Mouse (Mus musculus) myocyte (in vitro differentiated cells): ENCODE results near the gene Lpp.

Experiments
- CEBPB ChIP-seq: IDR thresholded peaks from 2 replicates; pipeline ENCODE4 v1.6.1; 2011; ENCODE audit warnings: mild to moderate bottlenecking, moderate library complexity; ENCODE audit not compliant: poor library complexity, insufficient read depth, severe bottlenecking
- E2F4 ChIP-seq: IDR thresholded peaks from one replicate; pipeline ENCODE4 v1.6.1; 2011; ENCODE audit warnings: mild to moderate bottlenecking, control low read depth, moderate library complexity; ENCODE audit not compliant: insufficient read depth
- MAX ChIP-seq: IDR thresholded peaks from one replicate; pipeline ENCODE4 v1.6.1; 2011; ENCODE audit warnings: low read depth, mild to moderate bottlenecking, control low read depth
- MYOD1 ChIP-seq, 3 experiments: IDR thresholded peaks; one replicate each; pipeline ENCODE4 v1.6.1; 2011; ENCODE audit warnings: control low read depth in 2 of 3, low read depth in 2 of 3, mild to moderate bottlenecking in 2 of 3, moderate library complexity in 1 of 3; ENCODE audit not compliant: insufficient read length in 2 of 3, control insufficient read depth in 1 of 3
- MYOG ChIP-seq, 3 experiments: IDR thresholded peaks; one replicate each; pipeline ENCODE4 v1.6.1; 2011; ENCODE audit warnings: control low read depth in 2 of 3, low read depth in 2 of 3, mild to moderate bottlenecking in 2 of 3; ENCODE audit not compliant: insufficient read length in 2 of 3, control insufficient read depth in 1 of 3, insufficient read depth in 1 of 3
- POLR2A ChIP-seq: IDR thresholded peaks from one replicate; pipeline ENCODE4 v1.6.1; 2011; ENCODE audit warnings: low read depth, mild to moderate bottlenecking, control low read depth, moderate library complexity; ENCODE audit not compliant: insufficient read length
- POLR2AphosphoS2 ChIP-seq: IDR thresholded peaks from one replicate; pipeline ENCODE4 v1.6.1; 2011; ENCODE audit warnings: low read depth, control low read depth; ENCODE audit not compliant: insufficient read length
- TCF12 ChIP-seq: IDR thresholded peaks from one replicate; pipeline ENCODE4 v1.6.1; 2011; ENCODE audit warnings: mild to moderate bottlenecking, control low read depth; ENCODE audit not compliant: poor library complexity, insufficient read depth, severe bottlenecking
- USF1 ChIP-seq: IDR thresholded peaks from one replicate; pipeline ENCODE4 v1.6.1; 2011; ENCODE audit warnings: low read depth, mild to moderate bottlenecking, control low read depth, moderate library complexity

GRCm38 (mm10) chr16:24400776-24401175 lies 7.5 kb downstream of the Lpp start:
- TF ChIP-seq MYOG (IDR thresholded peaks at IDR 0.05; ENCODE audit: control insufficient read depth in 1 of 3, insufficient read depth in 1 of 3, insufficient read length in 2 of 3, low read depth in 2 of 3) (no peak), E2F4 (no peak), USF1 (no peak), CEBPB (no peak), TCF12 (no peak), POLR2A (no peak), MYOD1 (IDR thresholded peaks at IDR 0.05; ENCODE audit: control insufficient read depth in 1 of 3, insufficient read length in 2 of 3, low read depth in 2 of 3) (no peak), POLR2AphosphoS2 (no peak), MAX (no peak)
